Mouse (Mus musculus) subcutaneous adipose tissue, adult 2 months (tissue): ENCODE results near the gene Mtrf1l. TPM values are rescaled to one million over a fixed set of nuclear protein-coding genes. Genes with fewer than 3 reads are reported as not detected.

ENCODE experiments used
- polyA plus RNA-seq: library from polyadenylated mRNA; depleted of rRNA; stranded (reverse); fragments of >200 nt; gene quantifications from 2 replicates; pipeline ENCODE4 v1.2.3, GENCODE M21; 2012; ENCODE audit warnings: low replicate concordance; rRNA removed

Gene Mtrf1l
- 0.99 and 3.4 TPM in 2 replicates for polyA plus RNA-seq

DNA sequence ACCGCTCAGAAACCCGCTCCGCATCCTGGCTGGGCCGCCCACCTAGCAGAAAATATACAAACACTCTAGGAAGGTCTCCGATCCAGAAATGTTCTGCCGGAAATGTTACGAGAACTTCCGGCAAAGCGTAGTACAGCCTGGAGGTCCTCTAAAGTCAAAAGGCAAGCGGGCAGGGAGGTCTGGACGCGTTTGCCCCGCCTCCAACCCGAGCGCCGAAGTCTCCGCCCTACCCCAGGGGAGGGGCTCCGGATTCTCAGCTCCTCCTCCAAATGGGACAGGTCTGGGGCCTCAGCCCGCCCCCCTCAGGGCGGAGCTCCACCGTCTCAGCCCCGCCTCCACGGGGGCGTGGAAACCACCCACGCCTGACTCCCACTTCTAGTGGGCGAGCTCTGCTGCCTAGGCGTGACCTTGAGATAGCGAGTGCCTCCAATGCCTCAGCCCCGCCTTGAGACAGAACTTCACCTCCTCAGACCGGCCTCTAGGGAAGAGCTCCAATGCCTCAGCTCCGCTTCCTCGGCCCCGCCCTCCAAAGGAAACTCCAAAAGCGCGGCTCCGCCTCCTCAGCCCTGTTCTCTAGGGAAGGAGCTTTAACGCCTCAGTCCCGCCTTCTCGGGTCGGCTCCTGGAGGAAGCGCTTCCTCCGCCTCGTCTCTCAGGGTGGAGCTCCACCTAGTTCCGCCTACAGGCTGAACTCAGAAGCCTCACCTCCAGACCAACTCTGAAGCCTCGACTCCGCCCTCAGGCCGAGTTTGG lies at the start of gene Mtrf1l:
Gene Mtrf1l (minus strand): TSS at position 171 of the 752 bp plus-strand sequence.

DNA sequence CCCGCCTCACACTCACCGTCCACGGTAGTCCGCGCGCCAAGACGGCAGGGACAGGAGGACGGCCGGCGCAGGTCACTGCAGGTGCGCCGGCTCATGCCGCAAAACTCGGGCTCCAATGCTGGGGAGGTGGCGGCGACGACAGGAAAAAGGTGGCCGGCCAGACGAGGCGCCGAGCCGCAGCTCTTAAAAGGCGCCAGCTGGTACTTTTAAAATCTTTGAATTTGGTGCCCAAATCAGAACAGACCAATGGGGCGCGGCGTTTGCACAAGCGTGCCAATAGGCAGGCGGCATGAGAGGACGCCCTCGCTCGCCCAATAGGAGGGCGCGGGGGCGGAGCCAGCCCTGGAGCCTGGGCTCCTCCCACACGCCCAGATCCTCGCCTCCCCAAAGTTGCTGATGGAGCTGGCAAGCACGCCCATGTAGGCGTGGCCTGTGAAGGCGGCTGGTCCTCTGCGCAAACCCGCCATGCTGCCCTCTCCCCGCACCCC lies 18.4 kb downstream of the Mtrf1l start, which contains the start of gene Fbxo5:
Gene Fbxo5 (minus strand): TSS at position 358 of the 488 bp plus-strand sequence.

Other genes starting within 250 kb of the Mtrf1l start
- 6.4 and 10.1 TPM in 2 replicates for gene Myct1, start 230.1 kb downstream of the Mtrf1l start, polyA plus RNA-seq
- 0.13 TPM in 1 of 2 replicates, not detected in the other for gene Vip, start 184.7 kb downstream of the Mtrf1l start, polyA plus RNA-seq
- 0.70 and 2.6 TPM in 2 replicates for gene Fbxo5, start 18.3 kb downstream of the Mtrf1l start, polyA plus RNA-seq
- 0.07 and 0.36 TPM in 2 replicates for gene Rgs17, start 98.5 kb upstream of the Mtrf1l start, polyA plus RNA-seq